Mouse (Mus musculus) brain, embryonic 14.5 days (tissue): ENCODE measurements around the gene Gipc2.

ENCODE experiments used
- CTCF ChIP-seq: fragments of 200-500 bp; IDR thresholded peaks from 2 replicates; pipeline ENCODE4 v1.5.1; 2012; ENCODE audit warnings: inconsistent platforms, mild to moderate bottlenecking, moderate library complexity, borderline replicate concordance; ENCODE audit not compliant: insufficient read depth, insufficient read length; ENCODE audit errors: extremely low read depth
- POLR2A ChIP-seq: fragments of 200-500 bp; IDR thresholded peaks from 2 replicates; pipeline ENCODE4 v1.6.1; 2012; ENCODE audit warnings: mild to moderate bottlenecking, inconsistent platforms, borderline replicate concordance; ENCODE audit not compliant: poor library complexity, insufficient read depth, insufficient read length, severe bottlenecking; ENCODE audit errors: extremely low read depth

DNA sequence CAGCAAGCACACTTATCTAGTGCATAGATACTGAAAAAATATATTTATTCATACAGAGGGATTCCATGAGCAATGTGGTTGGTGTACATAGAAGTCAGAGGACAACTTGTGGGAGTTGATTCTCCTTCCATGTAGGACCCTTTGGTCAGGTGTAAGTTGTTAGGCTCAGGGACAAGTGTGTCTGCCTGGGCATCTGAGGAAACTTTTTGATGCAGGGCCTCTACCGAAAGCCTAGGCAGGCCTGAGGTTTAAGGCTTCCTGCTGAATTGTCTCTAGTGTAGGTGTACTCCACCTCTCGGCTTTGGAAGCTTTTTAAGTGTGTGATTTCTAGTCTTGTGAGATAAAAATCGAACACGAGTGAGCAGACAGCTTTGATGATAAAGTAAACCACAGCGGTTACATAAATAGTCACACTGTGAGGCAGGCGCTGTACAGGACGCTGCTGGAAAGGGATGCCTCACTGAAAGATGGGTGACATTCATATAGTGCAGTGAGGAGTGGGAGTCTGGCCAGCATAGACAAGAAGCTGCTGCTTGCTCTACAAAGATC lies 45.8 kb upstream of the Gipc2 start:
- TF ChIP-seq POLR2A = no peak
- TF ChIP-seq CTCF = no peak
